Mouse (Mus musculus) adrenal gland, postnatal 36 days (tissue): ENCODE results near the gene Gnb5. TPM values are rescaled to one million over a fixed set of nuclear protein-coding genes. Genes with fewer than 3 reads are reported as not detected.

Experiments used
- DNase-seq, 2 experiments: peaks; one replicate each; pipeline ENCODE4 v3.0.0; 2021; ENCODE audit warnings: mixed read lengths in 1 of 2
- total RNA-seq, 2 experiments: library from RNA; stranded (reverse); gene quantifications; 2 replicates each; pipeline ENCODE4 v1.2.3; 2021

Gnb5 gene
- total RNA-seq, 2 experiments from 2014 or later, result 48.8 to 52.4 TPM

DNA sequence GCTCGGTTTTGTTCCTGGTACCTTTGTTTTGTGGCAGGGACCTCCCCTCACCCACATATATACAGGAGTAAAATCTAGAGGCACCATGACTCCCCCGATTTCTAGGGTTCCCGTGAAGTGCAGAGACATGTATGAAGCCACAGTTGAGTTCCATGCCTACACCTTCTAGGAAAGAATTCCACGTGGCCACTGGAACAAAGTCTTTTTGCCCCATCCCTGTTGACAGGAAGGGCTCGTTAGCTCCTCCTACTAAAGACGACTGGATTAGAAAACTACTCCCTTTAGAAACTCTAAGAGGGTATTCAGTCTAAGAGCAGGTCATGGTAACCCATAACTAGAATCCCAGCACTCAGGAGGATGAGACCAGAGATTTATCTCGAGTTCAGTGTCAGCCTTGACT, 1.8 kb upstream of the Gnb5 start:
- no peak for DNase-seq

- DNase-seq, result no peak
These were observed 927 bp downstream of the Gnb5 start for GRCm38 (mm10) chr9:75307015-75307414.

GRCm38 (mm10) chr9:75308621-75309020, 2.5 kb downstream of the Gnb5 start:
- DNase-seq, result no peak

DNA sequence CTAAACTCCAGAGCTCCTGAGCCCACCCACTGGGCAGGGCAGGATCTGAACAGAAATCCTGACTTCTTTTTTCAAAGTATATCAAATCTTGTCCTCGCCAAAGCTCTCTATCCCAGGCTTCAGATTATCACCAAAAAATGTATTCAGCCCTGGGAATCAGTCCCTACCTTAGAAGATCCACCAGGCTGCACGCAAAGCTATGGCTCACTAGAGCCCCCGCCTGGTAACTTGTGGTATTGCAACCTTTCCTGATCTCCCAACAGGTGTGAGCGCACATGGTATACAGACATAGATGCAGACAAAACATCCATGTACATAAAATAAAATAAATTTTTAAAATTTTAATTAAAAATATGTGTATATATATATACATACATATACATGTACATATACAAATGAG, 5.9 kb downstream of the Gnb5 start:
- DNase-seq, result peak; percentile 71 to 82

GRCm38 (mm10) chr9:75313138-75313831, 7.2 kb downstream of the Gnb5 start:
- no peak for DNase-seq

DNA sequence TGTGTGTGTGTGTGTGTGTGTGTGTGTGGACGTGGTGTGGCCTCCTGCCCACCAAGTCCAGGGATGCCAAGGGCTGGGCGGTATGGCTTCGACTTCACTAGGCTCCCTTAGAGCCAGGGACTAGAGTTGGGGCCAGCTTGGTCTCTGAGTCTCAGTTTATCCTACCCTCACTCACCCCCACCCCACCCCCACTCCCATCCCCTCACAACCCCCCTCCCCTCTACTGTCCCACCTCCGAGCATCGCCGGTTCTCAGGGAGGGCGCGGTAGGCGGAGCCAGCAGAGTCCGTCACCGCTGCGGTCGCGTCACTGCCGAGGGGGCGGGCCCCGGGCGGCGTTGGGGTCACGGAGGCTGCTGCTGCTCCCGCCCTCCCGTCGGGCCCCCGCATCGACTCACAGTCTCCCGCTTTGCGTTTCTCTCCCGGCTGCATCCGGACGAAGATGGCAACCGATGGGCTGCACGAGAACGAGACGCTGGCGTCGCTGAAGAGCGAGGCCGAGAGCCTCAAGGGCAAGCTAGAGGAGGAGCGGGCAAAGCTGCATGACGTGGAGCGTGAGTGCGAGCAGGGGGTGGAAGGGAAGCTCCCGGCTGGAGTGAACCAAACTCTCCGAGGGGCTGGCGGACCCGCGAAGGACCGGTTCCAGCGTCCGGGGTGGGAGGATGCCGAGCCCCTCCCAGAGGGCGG, 7.9 kb downstream of the Gnb5 start:
- DNase-seq, result peak; percentile 89 to 93

DNA sequence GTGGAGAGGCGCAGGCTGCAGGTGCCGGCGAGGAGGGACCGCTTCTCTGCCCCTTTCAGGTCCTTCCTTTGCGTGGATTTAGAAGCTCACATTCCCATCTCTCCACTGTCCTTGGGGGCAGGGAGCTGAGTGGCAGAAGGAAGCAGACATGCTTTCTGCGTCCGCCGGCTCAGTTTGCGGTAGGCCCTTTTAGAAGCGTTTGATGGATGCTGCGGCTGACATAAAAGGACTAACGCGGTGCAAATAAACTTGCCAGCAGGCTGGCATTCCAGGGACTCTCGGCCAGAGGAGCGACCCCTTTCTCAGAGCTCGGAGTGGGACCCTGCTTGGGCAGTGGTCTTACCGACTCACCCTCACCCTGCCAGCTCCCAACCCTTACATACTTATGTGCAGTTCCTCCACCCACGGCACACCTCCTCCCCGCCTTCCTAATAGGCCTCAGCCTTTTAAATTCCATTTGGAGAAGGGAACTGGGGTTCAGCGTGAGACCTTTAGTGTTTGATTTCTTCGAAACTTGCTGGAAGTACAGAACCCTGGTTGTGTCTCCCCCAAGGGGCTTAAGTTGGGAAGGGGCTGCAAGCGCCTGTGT, 8.5 kb downstream of the Gnb5 start:
- peak; percentile 18 to 54 for DNase-seq

- no peak for DNase-seq
These were observed 9.2 kb downstream of the Gnb5 start for GRCm38 (mm10) chr9:75315238-75315637.

DNA sequence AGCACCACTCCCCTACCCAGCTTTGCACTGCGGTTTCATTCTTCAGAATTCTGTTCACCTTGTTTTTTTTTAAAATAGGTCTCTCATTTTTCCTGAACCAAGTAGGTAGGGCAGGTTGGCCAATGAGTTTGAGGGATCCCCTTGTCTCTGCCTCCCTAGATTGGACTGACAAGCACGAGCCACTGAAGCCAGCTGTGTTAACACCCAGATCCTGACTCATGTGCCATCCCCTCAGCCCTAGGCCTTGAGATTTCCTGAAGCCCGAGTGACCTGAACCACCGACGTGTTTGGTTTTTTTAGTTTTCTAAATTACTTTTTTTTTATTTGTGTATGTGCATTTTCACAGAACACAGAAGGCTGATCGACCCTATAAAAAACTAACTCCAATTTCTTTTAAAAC, 10.7 kb downstream of the Gnb5 start:
- peak; percentile 40 to 58 for DNase-seq

- peak; percentile 59 to 68 for DNase-seq
These were observed 12.1 kb downstream of the Gnb5 start for GRCm38 (mm10) chr9:75318196-75318595.

GRCm38 (mm10) chr9:75319365-75319764, 13.3 kb downstream of the Gnb5 start:
- DNase-seq, result peak; percentile 15 to 17

GRCm38 (mm10) chr9:75322099-75322885, 16.2 kb downstream of the Gnb5 start:
- no peak for DNase-seq

DNA sequence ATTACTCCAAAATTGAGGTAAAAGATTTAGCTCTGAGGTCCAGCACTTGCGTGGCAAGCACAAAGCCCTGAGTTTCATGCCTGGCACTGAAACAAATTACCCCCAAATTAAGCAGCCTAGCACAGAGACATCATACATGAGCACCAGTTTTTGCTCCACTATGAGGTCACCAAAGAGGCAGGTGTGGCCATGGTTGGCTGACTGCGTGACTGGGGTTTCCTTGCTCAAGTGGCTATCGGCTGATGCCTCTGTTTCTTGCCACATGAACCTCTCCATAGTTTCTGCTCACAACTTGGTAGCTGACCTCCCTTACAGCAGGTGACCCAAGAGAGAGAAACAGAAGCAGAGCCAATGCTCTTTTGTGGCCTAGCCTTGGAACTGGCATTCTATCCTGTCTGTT, 22.0 kb downstream of the Gnb5 start:
- DNase-seq, result no peak

DNA sequence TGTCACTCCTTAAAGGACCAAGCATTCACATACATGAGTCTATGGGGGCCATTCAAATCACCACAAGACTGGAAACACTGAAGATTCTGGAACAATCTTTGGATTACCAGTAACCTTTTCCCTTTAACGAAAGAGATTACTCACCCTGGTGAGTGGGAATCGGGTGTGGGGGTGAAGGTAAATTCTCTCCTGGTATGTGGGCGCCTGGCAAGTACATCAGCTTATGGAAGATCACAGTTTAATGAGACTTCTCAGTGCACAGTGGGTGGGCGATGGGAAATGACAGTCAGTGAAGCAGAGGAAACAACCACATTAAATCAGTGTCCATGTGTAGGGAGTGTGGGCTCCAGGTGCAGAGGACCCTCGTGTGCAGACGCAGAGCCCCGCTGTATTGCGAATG, 24.7 kb downstream of the Gnb5 start:
- DNase-seq, result no peak

GRCm38 (mm10) chr9:75334440-75334839, 28.4 kb downstream of the Gnb5 start:
- DNase-seq, result no peak

GRCm38 (mm10) chr9:75338016-75338415, 31.9 kb downstream of the Gnb5 start:
- DNase-seq, result no peak

GRCm38 (mm10) chr9:75342433-75342832, 36.3 kb downstream of the Gnb5 start:
- DNase-seq, result no peak

DNA sequence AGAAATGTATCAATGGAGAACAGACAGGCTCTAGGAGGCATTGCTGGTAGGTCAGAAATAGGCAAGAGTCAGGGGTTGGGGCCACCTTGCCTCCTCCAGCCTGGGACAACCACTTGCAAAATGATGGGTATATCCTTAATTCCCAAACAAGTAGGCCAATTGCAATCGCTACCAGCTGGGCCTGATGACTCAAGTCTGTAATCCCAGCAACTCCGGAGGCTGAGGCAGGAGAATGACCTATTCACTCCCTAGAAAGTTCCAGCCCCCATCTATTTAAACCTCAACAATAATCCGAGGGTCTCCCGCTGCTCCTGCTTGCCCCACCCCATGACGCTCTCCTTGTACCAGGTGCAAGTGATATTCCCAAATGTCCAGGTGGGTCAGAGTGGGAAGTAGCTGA, 41.4 kb downstream of the Gnb5 start, which contains the start of gene Bcl2l10:
Gene Bcl2l10, plus strand, starts transcription at position 301 of the 400 bp plus-strand sequence.
- DNase-seq, result no peak

DNA sequence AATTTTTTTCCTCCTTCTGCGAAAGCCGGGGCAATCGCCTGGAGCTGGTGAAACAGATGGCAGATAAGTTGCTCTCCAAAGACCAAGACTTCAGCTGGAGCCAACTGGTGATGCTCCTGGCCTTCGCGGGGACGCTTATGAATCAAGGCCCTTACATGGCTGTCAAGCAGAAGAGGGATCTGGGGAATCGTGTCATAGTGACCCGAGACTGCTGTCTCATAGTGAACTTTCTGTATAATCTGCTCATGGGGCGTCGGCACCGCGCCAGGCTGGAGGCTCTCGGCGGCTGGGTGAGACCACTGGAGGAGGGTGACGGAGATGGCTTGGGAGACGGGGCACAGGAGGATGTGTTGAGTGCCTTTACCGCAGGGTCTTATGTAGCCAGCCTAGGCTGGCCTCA, 42.0 kb downstream of the Gnb5 start:
- DNase-seq, result peak in 1 of 2 experiments; percentile 13

- DNase-seq, result no peak
These were observed 42.6 kb downstream of the Gnb5 start for GRCm38 (mm10) chr9:75348641-75349040.

DNA sequence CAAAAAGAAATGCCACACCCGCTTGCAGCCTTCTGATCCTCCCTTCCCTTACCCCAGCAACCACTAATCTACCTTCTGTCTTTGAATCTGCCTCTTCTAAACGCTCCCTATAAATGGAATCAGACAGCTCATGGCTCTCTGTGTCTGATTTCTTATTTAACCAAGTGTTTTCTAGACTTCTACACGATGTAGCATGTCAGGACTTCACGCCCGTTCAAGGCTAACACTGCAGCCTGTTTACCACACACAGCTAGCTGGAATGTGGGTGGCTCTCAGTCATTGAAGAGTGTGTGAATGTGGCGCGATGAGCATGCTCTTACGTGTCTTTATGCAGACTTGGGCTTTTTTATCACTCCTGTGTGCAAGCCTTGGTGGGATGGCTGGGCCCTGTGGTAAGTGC, 47.0 kb downstream of the Gnb5 start:
- no peak for DNase-seq

DNA sequence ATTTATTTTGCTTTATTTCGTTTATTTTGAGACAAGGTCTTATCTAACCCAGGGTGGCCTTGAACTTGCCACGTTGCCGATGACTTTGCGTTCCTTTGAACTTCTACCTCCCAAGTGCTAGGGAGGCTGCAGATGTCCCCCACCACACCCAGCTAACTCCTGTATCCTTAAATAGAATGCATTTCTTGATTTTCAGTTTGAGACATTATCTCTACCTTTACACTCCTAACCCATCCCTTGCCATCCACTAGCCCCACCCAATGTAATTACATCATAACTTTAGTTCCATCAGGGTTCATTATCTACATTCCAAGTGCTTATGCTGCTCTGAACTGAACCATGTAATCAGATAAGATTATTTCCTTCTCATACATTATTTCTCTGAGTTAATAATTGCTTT, 49.7 kb downstream of the Gnb5 start:
- DNase-seq, result no peak
